Mouse (Mus musculus) stomach, embryonic 15.5 days (tissue): ENCODE results near the gene Dusp1. TPM values are rescaled to one million over a fixed set of nuclear protein-coding genes. Genes with fewer than 3 reads are reported as not detected.

Source experiments
- ATAC-seq: fragments of 200-750 bp; cut with Nextera tagmentation; 2 replicates; pipeline ENCODE4 v1.8.0; 2017; ENCODE audit warnings: low read depth, moderate number of reproducible peaks, moderate TSS enrichment; ENCODE audit not compliant: insufficient read depth, low FRiP score
- H3K27ac ChIP-seq: fragments of 300-500 bp; sonication (generic); 2 replicates; pipeline ENCODE4 v1.5.1; 2015; ENCODE audit warnings: mild to moderate bottlenecking, inconsistent platforms
- H3K27me3 ChIP-seq: fragments of 300-500 bp; sonication (generic); replicated peaks from 2 replicates; pipeline ENCODE4 v1.6.1; 2015; ENCODE audit warnings: inconsistent platforms
- H3K36me3 ChIP-seq: fragments of 300-500 bp; sonication (generic); 2 replicates; pipeline ENCODE4 v1.6.1; 2015; ENCODE audit warnings: inconsistent platforms
- H3K4me1 ChIP-seq: fragments of 300-500 bp; sonication (generic); 2 replicates; pipeline ENCODE4 v1.6.1; 2015; ENCODE audit warnings: inconsistent platforms
- H3K4me2 ChIP-seq: fragments of 300-500 bp; sonication (generic); 2 replicates; pipeline ENCODE4 v1.6.1; 2015; ENCODE audit warnings: mild to moderate bottlenecking, inconsistent platforms
- H3K4me3 ChIP-seq: fragments of 300-500 bp; sonication (generic); replicated peaks from 2 replicates; pipeline ENCODE4 v1.5.1; 2015; ENCODE audit warnings: inconsistent platforms
- H3K9ac ChIP-seq: fragments of 300-500 bp; sonication (generic); 2 replicates; pipeline ENCODE4 v1.6.1; 2015; ENCODE audit warnings: inconsistent platforms
- H3K9me3 ChIP-seq: fragments of 300-500 bp; sonication (generic); 2 replicates; pipeline ENCODE4 v1.6.1; 2016; ENCODE audit warnings: inconsistent platforms
- WGBS: fragments of 180-500 bp; shearing (Covaris S2); methylation state at CpG from one replicate; pipeline ENCODE4 v1.1.7; 2015; 5-methylcytosine and 5-hydroxymethylcytosine counted together
- polyA plus RNA-seq: library from polyadenylated mRNA; unstranded; fragments of >200 nt; fragmentation: Nextera tagmentation; extraction: Ambion mirVana; gene quantifications from 2 replicates; pipeline ENCODE4 v1.2.1, GENCODE M21; 2015

The Dusp1 gene
- polyA plus RNA-seq, 1 experiment from 2014 or later, result 19.3 TPM

DNA sequence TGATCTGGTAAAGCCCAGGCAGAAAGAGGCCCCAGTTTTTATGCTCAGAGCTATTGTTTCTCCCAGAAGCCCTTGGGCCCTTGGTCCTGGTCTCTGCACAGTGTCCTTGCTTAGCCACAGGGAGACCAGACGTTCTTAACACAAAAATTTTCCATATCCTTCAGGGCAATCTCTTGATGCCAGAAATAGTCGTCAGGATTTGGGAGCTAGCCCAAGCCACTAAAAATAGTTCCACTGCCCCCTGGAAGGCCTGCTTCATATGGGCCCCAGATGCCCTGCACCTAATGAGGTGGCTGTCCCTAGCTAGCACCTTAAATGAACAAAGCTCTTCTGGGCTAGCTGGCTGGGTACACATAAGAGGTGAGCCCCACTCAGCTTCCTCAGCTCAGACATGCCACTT is 71.0 kb downstream of the Dusp1 start:
- Histone ChIP-seq H3K27me3 (no peaks in the 10 kb centered on the region), H3K36me3 (no peaks in the 10 kb centered on the region), H3K4me2 (no peak overlapping the region), H3K9me3 (no peaks in the 10 kb centered on the region), H3K4me3 (no peak overlapping the region), H3K27ac (no peak overlapping the region), H3K4me1 (no peaks in the 10 kb centered on the region), H3K9ac (no peak overlapping the region)
- ATAC-seq, result no peak
- WGBS, result 66% methylated on average over 2 of the region's 2 CpGs

GRCm38 (mm10) chr17:26490072-26490471 is 71.9 kb downstream of the Dusp1 start:
- WGBS, result 85% methylated on average over 10 of the region's 10 CpGs
- ATAC-seq, result no peak
- Histone ChIP-seq H3K4me3 (no peak overlapping the region), H3K27me3 (no peaks in the 10 kb centered on the region), H3K9me3 (no peaks in the 10 kb centered on the region), H3K4me2 (no peak overlapping the region), H3K27ac (no peak overlapping the region), H3K4me1 (no peaks in the 10 kb centered on the region), H3K9ac (no peak overlapping the region), H3K36me3 (no peaks in the 10 kb centered on the region)

GRCm38 (mm10) chr17:26488711-26489403 is 73.1 kb downstream of the Dusp1 start:
- ATAC-seq, result no peak; the same call in 1 of the 2 replicates
- 64% methylated on average over 8 of the region's 8 CpGs for WGBS
- no peak overlapping the region for H3K27ac ChIP-seq

DNA sequence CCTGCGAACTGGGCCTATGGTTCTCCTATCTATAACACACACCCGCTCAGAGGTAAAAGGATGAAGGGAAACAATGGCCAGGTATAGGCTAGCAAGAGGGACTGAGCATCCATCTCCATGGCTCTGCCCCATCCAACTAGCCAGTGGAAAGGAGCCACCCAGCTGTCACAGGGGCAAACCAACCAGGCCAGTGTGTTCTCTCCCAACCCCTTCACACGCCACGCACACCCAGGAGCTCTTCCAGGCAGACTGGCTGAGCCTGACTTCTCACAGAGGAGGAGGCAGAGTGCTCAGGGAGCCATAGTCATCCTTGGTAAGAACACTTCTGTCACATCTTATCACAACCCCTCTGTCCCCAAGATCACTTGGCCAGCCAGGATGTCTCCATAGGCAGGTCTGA is 74.0 kb downstream of the Dusp1 start:
- H3K9me3 ChIP-seq, result no peaks in the 10 kb centered on the region
- H3K27me3 ChIP-seq, result no peaks in the 10 kb centered on the region
- H3K36me3 ChIP-seq, result no peaks in the 10 kb centered on the region
- no peak for ATAC-seq
- H3K27ac ChIP-seq, result no peak overlapping the region
- WGBS, result 88% methylated on average over 4 of the region's 4 CpGs
- no peak overlapping the region for H3K9ac ChIP-seq
- H3K4me2 ChIP-seq, result no peak overlapping the region
- H3K4me1 ChIP-seq, result no peaks in the 10 kb centered on the region
- no peak overlapping the region for H3K4me3 ChIP-seq

More at GRCm38 (mm10) chr17:26488711-26489403, 73.1 kb downstream of the Dusp1 start:
- H3K4me3 ChIP-seq, result no peak overlapping the region
- no peaks in the 10 kb centered on the region for H3K27me3 ChIP-seq
- no peak overlapping the region for H3K4me2 ChIP-seq
- H3K4me1 ChIP-seq, result no peaks in the 10 kb centered on the region
- no peaks in the 10 kb centered on the region for H3K9me3 ChIP-seq
- no peak overlapping the region for H3K9ac ChIP-seq
- H3K36me3 ChIP-seq, result no peaks in the 10 kb centered on the region

DNA sequence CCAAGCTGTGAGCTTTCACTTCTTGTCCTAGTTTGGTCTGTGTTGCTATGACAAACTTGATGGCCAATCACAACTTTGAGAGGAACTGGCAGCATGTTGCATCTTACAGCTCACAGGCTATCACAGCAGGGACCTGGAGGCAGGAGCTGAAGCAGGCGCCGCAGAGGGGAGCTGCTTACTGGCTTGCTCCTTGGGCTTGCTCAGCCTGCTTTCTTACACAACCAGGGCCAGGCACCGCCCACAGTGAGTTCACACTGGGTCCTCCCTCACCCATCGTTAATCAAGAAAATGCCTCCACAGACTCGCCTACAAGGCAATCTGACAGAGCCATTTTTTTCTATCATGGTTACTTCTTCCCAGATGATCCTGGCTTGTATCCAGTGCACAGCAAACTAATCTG is 74.7 kb downstream of the Dusp1 start:
- 61% methylated on average over 5 of the region's 5 CpGs for WGBS
- no peaks in the 10 kb centered on the region for H3K36me3 ChIP-seq
- H3K9me3 ChIP-seq, result no peaks in the 10 kb centered on the region
- no peaks in the 10 kb centered on the region for H3K27me3 ChIP-seq
- H3K4me1 ChIP-seq, result no peaks in the 10 kb centered on the region
- H3K27ac ChIP-seq, result no peak overlapping the region
- ATAC-seq, result no peak
- no peak overlapping the region for H3K4me2 ChIP-seq
- no peak overlapping the region for H3K9ac ChIP-seq
- no peak overlapping the region for H3K4me3 ChIP-seq

- no peak for ATAC-seq
- no peaks in the 10 kb centered on the region for H3K36me3 ChIP-seq
- H3K27me3 ChIP-seq, result no peaks in the 10 kb centered on the region
- no peaks in the 10 kb centered on the region for H3K9me3 ChIP-seq
- no peaks in the 10 kb centered on the region for H3K4me1 ChIP-seq
- no peak overlapping the region for H3K27ac ChIP-seq
- no peak overlapping the region for H3K9ac ChIP-seq
- no peak overlapping the region for H3K4me2 ChIP-seq
- 87% methylated on average over 14 of the region's 14 CpGs for WGBS
- no peak overlapping the region for H3K4me3 ChIP-seq
Measured at GRCm38 (mm10) chr17:26484626-26485421, 77.1 kb downstream of the Dusp1 start.

GRCm38 (mm10) chr17:26480956-26481355 is 81.0 kb downstream of the Dusp1 start:
- no peaks in the 10 kb centered on the region for H3K9me3 ChIP-seq
- no peak for ATAC-seq

GRCm38 (mm10) chr17:26479619-26480018 is 82.3 kb downstream of the Dusp1 start:
- H3K4me3 ChIP-seq, result no peak overlapping the region
- no peaks in the 10 kb centered on the region for H3K4me1 ChIP-seq
- no peaks in the 10 kb centered on the region for H3K9me3 ChIP-seq
- H3K27ac ChIP-seq, result no peak overlapping the region
- WGBS, result 75% methylated on average over 6 of the region's 6 CpGs
- no peaks in the 10 kb centered on the region for H3K27me3 ChIP-seq
- no peak overlapping the region for H3K4me2 ChIP-seq
- no peak for ATAC-seq
- H3K36me3 ChIP-seq, result no peaks in the 10 kb centered on the region
- no peak overlapping the region for H3K9ac ChIP-seq

More at GRCm38 (mm10) chr17:26480956-26481355, 81.0 kb downstream of the Dusp1 start:
- Histone ChIP-seq H3K9ac (no peak overlapping the region), H3K4me3 (no peak overlapping the region), H3K4me1 (no peaks in the 10 kb centered on the region), H3K36me3 (no peaks in the 10 kb centered on the region), H3K4me2 (no peak overlapping the region), H3K27ac (no peak overlapping the region), H3K27me3 (no peaks in the 10 kb centered on the region)
- WGBS, result 74% methylated on average over 4 of the region's 4 CpGs

- no peaks in the 10 kb centered on the region for H3K4me1 ChIP-seq
- WGBS, result 69% methylated on average over 4 of the region's 4 CpGs
- H3K36me3 ChIP-seq, result no peaks in the 10 kb centered on the region
- H3K27ac ChIP-seq, result no peak overlapping the region
- no peaks in the 10 kb centered on the region for H3K27me3 ChIP-seq
- ATAC-seq, result no peak
- H3K4me3 ChIP-seq, result no peak overlapping the region
- H3K9ac ChIP-seq, result no peak overlapping the region
- H3K9me3 ChIP-seq, result no peaks in the 10 kb centered on the region
- H3K4me2 ChIP-seq, result no peak overlapping the region
Measured at GRCm38 (mm10) chr17:26478672-26479071, 83.3 kb downstream of the Dusp1 start.

DNA sequence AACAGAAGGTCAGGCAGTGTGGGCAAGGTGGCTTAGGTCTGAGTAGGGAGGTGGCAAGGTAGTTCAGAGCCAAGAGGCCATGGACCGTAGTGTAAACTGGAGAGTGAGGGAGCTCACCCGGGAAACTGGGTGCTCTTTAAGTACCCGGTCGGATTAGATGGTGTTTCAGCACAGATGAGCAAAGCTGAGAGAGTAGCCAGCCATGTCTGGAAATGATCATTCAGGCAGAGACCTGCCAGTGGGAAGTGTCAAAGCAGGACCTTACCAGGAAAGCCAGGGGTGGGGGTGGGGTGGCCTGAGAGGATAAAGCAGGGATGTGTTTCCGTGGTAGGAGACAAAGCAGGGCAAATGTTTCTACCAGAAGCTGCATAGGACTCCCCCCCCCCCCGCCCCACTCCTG is 85.1 kb downstream of the Dusp1 start:
- H3K9me3 ChIP-seq, result no peaks in the 10 kb centered on the region
- H3K4me2 ChIP-seq, result no peak overlapping the region
- H3K27me3 ChIP-seq, result no peaks in the 10 kb centered on the region
- no peaks in the 10 kb centered on the region for H3K36me3 ChIP-seq
- H3K4me1 ChIP-seq, result no peaks in the 10 kb centered on the region
- no peak for ATAC-seq
- H3K9ac ChIP-seq, result no peak overlapping the region
- WGBS, result 54% methylated on average over 6 of the region's 6 CpGs
- H3K27ac ChIP-seq, result no peak overlapping the region
- no peak overlapping the region for H3K4me3 ChIP-seq

- no peaks in the 10 kb centered on the region for H3K27me3 ChIP-seq
- no peaks in the 10 kb centered on the region for H3K36me3 ChIP-seq
- no peak overlapping the region for H3K27ac ChIP-seq
- no peak overlapping the region for H3K9ac ChIP-seq
- no peak overlapping the region for H3K4me3 ChIP-seq
- ATAC-seq, result no peak
- H3K4me2 ChIP-seq, result no peak overlapping the region
- H3K4me1 ChIP-seq, result 0 out of 2 replicates have a peak, but pooled peaks cover 3% of the 10 kb centered on the region
- no peaks in the 10 kb centered on the region for H3K9me3 ChIP-seq
- WGBS, result 82% methylated on average over 13 of the region's 13 CpGs
Measured at GRCm38 (mm10) chr17:26468102-26468894, 93.6 kb downstream of the Dusp1 start.

DNA sequence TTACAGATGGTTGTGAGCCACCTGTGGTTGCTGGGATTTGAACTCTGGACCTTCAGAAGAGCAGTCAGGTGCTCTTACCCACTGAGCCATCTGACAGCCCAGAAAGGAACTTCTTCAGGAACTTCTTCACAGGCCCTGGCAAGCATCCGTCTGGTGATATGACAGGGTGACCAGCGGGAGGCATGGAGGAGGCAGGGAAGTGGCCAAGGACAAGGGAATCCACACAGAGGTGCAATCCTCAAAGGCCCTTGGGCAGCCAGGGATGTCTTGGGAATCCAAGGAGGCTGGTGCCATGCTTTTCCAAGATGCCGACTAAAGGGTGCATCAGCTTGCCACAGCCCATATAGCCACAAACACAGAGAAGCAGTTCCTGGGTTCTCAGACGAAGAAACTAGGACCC is 94.3 kb downstream of the Dusp1 start:
- Histone ChIP-seq H3K4me1 (0 out of 2 replicates have a peak, but pooled peaks cover 3% of the 10 kb centered on the region), H3K4me3 (no peak overlapping the region), H3K27me3 (no peaks in the 10 kb centered on the region), H3K4me2 (no peak overlapping the region), H3K9me3 (no peaks in the 10 kb centered on the region), H3K9ac (no peak overlapping the region), H3K27ac (no peak overlapping the region), H3K36me3 (no peaks in the 10 kb centered on the region)
- WGBS, result 83% methylated on average over 4 of the region's 4 CpGs
- ATAC-seq, result no peak
